Comparison of ENCODE assay signal across 8 mouse cellular contexts in the genomic region with DNA sequence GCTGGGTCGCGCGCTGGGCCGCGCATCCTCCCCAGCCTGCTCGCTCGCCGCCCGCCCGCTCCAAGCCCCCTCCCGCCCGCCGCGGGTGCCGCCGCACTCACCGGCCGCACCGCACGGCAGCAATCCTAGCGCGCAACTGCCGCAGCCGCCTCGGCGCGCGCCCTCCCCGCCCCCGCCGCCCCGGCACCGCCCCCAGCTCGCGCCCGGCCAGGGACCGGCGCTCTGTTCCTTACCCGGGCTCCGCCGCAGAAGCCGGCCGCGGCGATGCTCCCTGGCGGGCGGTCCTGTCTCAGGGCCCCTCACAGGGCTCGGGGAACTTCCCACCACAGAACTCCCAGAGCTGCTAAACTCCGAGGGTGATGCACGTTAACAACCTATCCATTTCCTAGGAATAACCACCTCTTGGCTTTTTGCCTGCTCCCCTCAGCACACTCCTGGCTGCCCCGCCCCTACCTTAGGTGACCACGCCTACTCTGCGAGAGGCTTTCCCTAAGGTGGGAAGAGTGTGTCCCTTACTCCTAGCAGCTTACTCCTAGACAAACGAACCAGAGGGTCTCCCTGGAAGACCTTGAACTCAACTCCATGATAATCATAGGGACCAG. TPM values are rescaled to one million over a fixed set of nuclear protein-coding genes. Genes with fewer than 3 reads are reported as not detected.
A peak's percentile ranks its signal among the peaks of the same experiment; 100 is the strongest.
DNase-seq lines count a peak whose midpoint lies in the region; ATAC-seq and TF ChIP-seq lines count a peak whose summit lies in the region.

No protein-coding gene starts in this region.

- TF ChIP-seq POLR2A in olfactory bulb, adult 2 months (IDR thresholded peaks at IDR 0.05; ENCODE audit: insufficient read depth, low read depth, low read length) = no peak
- no peak for TF ChIP-seq POLR2A in thymus, adult 2 months (IDR thresholded peaks at IDR 0.05; ENCODE audit: control insufficient read depth, extremely low read depth, insufficient read depth, low read length, poor library complexity)

- H3K4me1 ChIP-seq in G1E (ENCODE audit: insufficient read depth, low read depth, low read length) = peaks cover 47% of the 10 kb centered on the region
- H3K4me1 ChIP-seq in forebrain, embryonic 14.5 days (ENCODE audit: control insufficient read depth, insufficient read depth, low read length) = peaks cover 18% of the 10 kb centered on the region
- peaks cover 45% of the 10 kb centered on the region for H3K4me1 ChIP-seq in lung, embryonic 15.5 days
- peaks cover 8% of the 10 kb centered on the region for H3K4me1 ChIP-seq in olfactory bulb, adult 2 months (ENCODE audit: control insufficient read depth, insufficient read depth, low read length)
- H3K4me1 ChIP-seq in thymus, adult 2 months (replicated peaks; ENCODE audit: control insufficient read depth, insufficient read depth, low read length) = peaks cover 7% of the 10 kb centered on the region

- H3K9ac ChIP-seq in forebrain, embryonic 14.5 days (ENCODE audit: low read length) = peak overlapping the region; percentile 88
- H3K9ac ChIP-seq in lung, embryonic 15.5 days = peak overlapping the region; percentile 92

- H3K4me3 ChIP-seq in G1E (ENCODE audit: low read depth, low read length) = peak overlapping the region; percentile 81
- H3K4me3 ChIP-seq in forebrain, embryonic 14.5 days (ENCODE audit: low read depth, low read length) = peak overlapping the region; percentile 70
- H3K4me3 ChIP-seq in lung, embryonic 15.5 days = peak overlapping the region; percentile 91
- peak overlapping the region; percentile 58 for H3K4me3 ChIP-seq in olfactory bulb, adult 2 months (ENCODE audit: insufficient read depth, low read depth, low read length)
- H3K4me3 ChIP-seq in thymus, adult 2 months (ENCODE audit: control insufficient read depth, insufficient read depth, low read length) = peak overlapping the region; percentile 81

- H3K27me3 ChIP-seq in G1E (ENCODE audit: insufficient read depth, low read length) = no peaks in the 10 kb centered on the region
- H3K27me3 ChIP-seq in forebrain, embryonic 14.5 days (replicated peaks; ENCODE audit: control insufficient read depth, insufficient read depth, low read length) = no peaks in the 10 kb centered on the region
- H3K27me3 ChIP-seq in lung, embryonic 15.5 days = no peaks in the 10 kb centered on the region
- no peaks in the 10 kb centered on the region for H3K27me3 ChIP-seq in thymus, adult 2 months (ENCODE audit: control insufficient read depth, insufficient read depth, low read length)

- under 1% methylated on average over 40 of the region's 54 CpGs for WGBS in forebrain, embryonic 14.5 days
- under 1% methylated on average over 35 of the region's 54 CpGs for WGBS in lung, embryonic 15.5 days
- WGBS in olfactory bulb, adult 2 months = under 1% methylated on average over 50 of the region's 54 CpGs
- under 1% methylated on average over 54 of the region's 54 CpGs for WGBS in thymus, adult 2 months

- peaks cover 22% of the 10 kb centered on the region for H3K36me3 ChIP-seq in G1E (replicated peaks)
- no peaks in the 10 kb centered on the region for H3K36me3 ChIP-seq in forebrain, embryonic 14.5 days (ENCODE audit: control insufficient read depth, insufficient read depth, low read length)
- H3K36me3 ChIP-seq in lung, embryonic 15.5 days = 0 out of 2 replicates have a peak, but pooled peaks cover 2% of the 10 kb centered on the region
- H3K36me3 ChIP-seq in thymus, adult 2 months (ENCODE audit: control insufficient read depth, insufficient read depth, low read length) = no peaks in the 10 kb centered on the region

- H3K4me2 ChIP-seq in forebrain, embryonic 14.5 days (ENCODE audit: low read length) = peak overlapping the region; percentile 62
- peak overlapping the region; percentile 76 for H3K4me2 ChIP-seq in lung, embryonic 15.5 days

- H3K27ac ChIP-seq in forebrain, embryonic 14.5 days (ENCODE audit: low read depth, low read length) = peak overlapping the region; percentile 98
- peak overlapping the region; percentile 99 for H3K27ac ChIP-seq in lung, embryonic 15.5 days
- H3K27ac ChIP-seq in olfactory bulb, adult 2 months (ENCODE audit: insufficient read depth, low read depth, low read length) = peak overlapping the region; percentile 89
- no peak overlapping the region for H3K27ac ChIP-seq in thymus, adult 2 months (ENCODE audit: control insufficient read depth, insufficient read depth, low read length)

- peak; percentile 71 for DNase-seq in G1E (ENCODE audit: low spot score)
- DNase-seq in cerebellum, adult 11 months = peak; percentile 73
- peak; percentile 81 for DNase-seq in forebrain, embryonic 14.5 days (ENCODE audit: low spot score)
- DNase-seq in heart, postnatal 25 days (ENCODE audit: low spot score) = peak; percentile 47
- DNase-seq in layer of hippocampus, adult 18-20 months (ENCODE audit: low spot score in 2 of 2) = peak; percentile 32 to 58
- peak; percentile 85 for DNase-seq in thymus, adult 2 months

- H3K9me3 ChIP-seq in G1E (replicated peaks) = no peaks in the 10 kb centered on the region
- H3K9me3 ChIP-seq in forebrain, embryonic 14.5 days (replicated peaks; ENCODE audit: control insufficient read depth, low read length) = no peaks in the 10 kb centered on the region
- no peaks in the 10 kb centered on the region for H3K9me3 ChIP-seq in lung, embryonic 15.5 days

- peak; percentile 46; the same call in 1 of the 2 replicates for ATAC-seq in G1E (ENCODE audit: extremely low read depth, insufficient number of reproducible peaks, low FRiP score, poor library complexity, severe bottlenecking)
- ATAC-seq in forebrain, embryonic 14.5 days = peak; percentile 90
- ATAC-seq in lung, embryonic 15.5 days (ENCODE audit: borderline replicate concordance, extremely low read depth, low FRiP score, low TSS enrichment) = peak; percentile 90

- intact Hi-C loops in heart, postnatal 25 days (cut with DNase I) = no loop called here

- TF ChIP-seq CTCF in G1E (IDR thresholded peaks at IDR 0.05; ENCODE audit: low read depth, low read length) = no peak
- TF ChIP-seq CTCF in olfactory bulb, adult 2 months (IDR thresholded peaks at IDR 0.05; ENCODE audit: insufficient read depth, low read depth, low read length) = no peak
- no peak for TF ChIP-seq CTCF in thymus, adult 2 months (IDR thresholded peaks at IDR 0.05; ENCODE audit: borderline replicate concordance, control insufficient read depth, extremely low read depth, insufficient read depth, low read length, poor library complexity)

RNA-seq across cellular contexts. Expression of a gene that starts 52.2 kb away (rescaled TPM):
- total RNA-seq in G1E (2014; fragmentation: Nextera tagmentation) (not detected in 2 replicates), G1E (2017) (0.11 and 0.12 TPM in 2 replicates)
- not detected in 2 replicates for polyA plus RNA-seq in G1E (2012)
- 253 and 297 TPM in 2 replicates for polyA plus RNA-seq in forebrain, embryonic 14.5 days (2014; fragmentation: Nextera tagmentation; extraction: Ambion mirVana)
- not detected for total RNA-seq in heart, postnatal 25 days (2021)
- total RNA-seq in layer of hippocampus, adult 18-20 months (2021) = 100 to 1,000 TPM; 183 to 187 TPM
- 1.0 and 2.3 TPM in 2 replicates for polyA plus RNA-seq in lung, embryonic 15.5 days (2015; fragmentation: Nextera tagmentation; extraction: Ambion mirVana)
- not detected in 2 replicates for polyA plus RNA-seq in olfactory bulb, adult 2 months (2012; ENCODE audit: insufficient read depth, insufficient read length, low replicate concordance, missing spikeins)
- polyA plus RNA-seq in thymus, adult 2 months (2012; rRNA removed) = 0.24 and 0.30 TPM in 2 replicates

RNA-seq across cellular contexts. Expression of a gene that starts 52.7 kb away (rescaled TPM):
- total RNA-seq in G1E (2014; fragmentation: Nextera tagmentation) = 148 TPM in 2 replicates
- 136 and 158 TPM in 2 replicates for total RNA-seq in G1E (2017)
- polyA plus RNA-seq in G1E (2012) = 7.2 and 17.0 TPM in 2 replicates
- polyA plus RNA-seq in forebrain, embryonic 14.5 days (2014; fragmentation: Nextera tagmentation; extraction: Ambion mirVana) = 84.2 and 86.2 TPM in 2 replicates
- total RNA-seq in heart, postnatal 25 days (2021) = 10 to 100 TPM; 65.0 to 71.7 TPM
- 10 to 100 TPM; 75.5 to 78.5 TPM for total RNA-seq in layer of hippocampus, adult 18-20 months (2021)
- polyA plus RNA-seq in lung, embryonic 15.5 days (2015; fragmentation: Nextera tagmentation; extraction: Ambion mirVana) = 85.4 and 86.0 TPM in 2 replicates
- not detected in 2 replicates for polyA plus RNA-seq in olfactory bulb, adult 2 months (2012; ENCODE audit: insufficient read depth, insufficient read length, low replicate concordance, missing spikeins)
- polyA plus RNA-seq in thymus, adult 2 months (2012; rRNA removed) = 32.8 and 32.9 TPM in 2 replicates
